22 mouse cellular contexts compared by ENCODE assay signal in genomic region chr5:151173774-151174173, GRCm38 (mm10). TPM values are rescaled to one million over a fixed set of nuclear protein-coding genes. Genes with fewer than 3 reads are reported as not detected.
DNase-seq lines count a peak whose midpoint lies in the region; ATAC-seq and TF ChIP-seq lines count a peak whose summit lies in the region.
"Had no signal": no experiment of that assay in that cellular context is flagged by ENCODE, and none has a peak within 500 bp of the region (broad histone marks: within the 10 kb centered on the region; RNA-seq: fewer than 3 reads in every experiment).

No protein-coding gene starts in this region.

- no peaks in the 10 kb centered on the region for H3K36me3 ChIP-seq in kidney, postnatal 0 days (ENCODE audit: insufficient read depth, low read length)
- H3K36me3 ChIP-seq in kidney, embryonic 16.5 days (ENCODE audit: insufficient read depth, low read length), result no peaks in the 10 kb centered on the region
- H3K36me3 ChIP-seq in neural tube, embryonic 13.5 days, result no peaks in the 10 kb centered on the region
- H3K36me3 ChIP-seq in stomach, postnatal 0 days (ENCODE audit: control insufficient read depth, insufficient read depth, low read length), result no peaks in the 10 kb centered on the region
- H3K36me3 ChIP-seq: embryonic facial prominence, embryonic 12.5 days; liver, embryonic 12.5 days; midbrain, embryonic 13.5 days; neural tube, embryonic 15.5 days had no signal

- no peak for TF ChIP-seq EP300 in stomach, postnatal 0 days (optimal IDR thresholded peaks at IDR 0.05)

- no peak overlapping the region for H3K27ac ChIP-seq in kidney, postnatal 0 days
- no peak overlapping the region for H3K27ac ChIP-seq in kidney, embryonic 16.5 days (ENCODE audit: low read length)
- 0 out of 2 replicates have a peak overlapping the region, but pooled peaks have one; percentile 29 for H3K27ac ChIP-seq in neural tube, embryonic 13.5 days (replicated peaks)
- H3K27ac ChIP-seq in stomach, postnatal 0 days (replicated peaks), result no peak overlapping the region
- H3K27ac ChIP-seq: embryonic facial prominence, embryonic 12.5 days; liver, embryonic 12.5 days; midbrain, embryonic 13.5 days had no signal

- no peaks in the 10 kb centered on the region for H3K9me3 ChIP-seq in kidney, postnatal 0 days (replicated peaks; ENCODE audit: low read length)
- no peaks in the 10 kb centered on the region for H3K9me3 ChIP-seq in kidney, embryonic 16.5 days (ENCODE audit: low read length)
- H3K9me3 ChIP-seq in neural tube, embryonic 13.5 days, result no peaks in the 10 kb centered on the region
- H3K9me3 ChIP-seq in stomach, postnatal 0 days (ENCODE audit: control insufficient read depth, low read length), result no peaks in the 10 kb centered on the region
- H3K9me3 ChIP-seq: embryonic facial prominence, embryonic 12.5 days; liver, embryonic 12.5 days; midbrain, embryonic 13.5 days; neural tube, embryonic 15.5 days had no signal

- H3K4me3 ChIP-seq in kidney, postnatal 0 days (replicated peaks; ENCODE audit: low read depth, low read length), result no peak overlapping the region
- H3K4me3 ChIP-seq in kidney, embryonic 16.5 days (ENCODE audit: low read length), result no peak overlapping the region
- no peak overlapping the region for H3K4me3 ChIP-seq in neural tube, embryonic 13.5 days
- H3K4me3 ChIP-seq in stomach, postnatal 0 days (ENCODE audit: low read depth, low read length), result no peak overlapping the region
- H3K4me3 ChIP-seq: embryonic facial prominence, embryonic 12.5 days; liver, embryonic 12.5 days; midbrain, embryonic 13.5 days; neural tube, embryonic 15.5 days had no signal

- no peak for ATAC-seq in kidney, postnatal 0 days (replicated peaks; ENCODE audit: low FRiP score, low read depth)
- no peak for ATAC-seq in kidney, embryonic 16.5 days (ENCODE audit: low FRiP score, low TSS enrichment)
- no peak for ATAC-seq in neural tube, embryonic 13.5 days (ENCODE audit: low read depth)
- no peak for ATAC-seq in stomach, postnatal 0 days (ENCODE audit: low FRiP score, low TSS enrichment)
- ATAC-seq: forebrain, embryonic 16.5 days; liver, embryonic 12.5 days; midbrain, embryonic 13.5 days had no signal

- H3K4me2 ChIP-seq in kidney, postnatal 0 days (ENCODE audit: low read length), result no peak overlapping the region
- H3K4me2 ChIP-seq in kidney, embryonic 16.5 days (replicated peaks; ENCODE audit: low read depth, low read length), result no peak overlapping the region
- H3K4me2 ChIP-seq in neural tube, embryonic 13.5 days, result no peak overlapping the region
- H3K4me2 ChIP-seq in stomach, postnatal 0 days (replicated peaks; ENCODE audit: low read depth), result no peak overlapping the region
- H3K4me2 ChIP-seq: embryonic facial prominence, embryonic 12.5 days; liver, embryonic 12.5 days; lung, embryonic 14.5 days; midbrain, embryonic 13.5 days; neural tube, embryonic 15.5 days had no signal

- WGBS in kidney, postnatal 0 days, result 83% methylated on average over 1 of the region's 1 CpGs
- WGBS in kidney, embryonic 16.5 days, result 80% methylated on average over 1 of the region's 1 CpGs
- 88% methylated on average over 1 of the region's 1 CpGs for WGBS in neural tube, embryonic 13.5 days
- 67% methylated on average over 1 of the region's 1 CpGs for WGBS in stomach, postnatal 0 days

- peaks cover 10% of the 10 kb centered on the region for H3K4me1 ChIP-seq in kidney, postnatal 0 days (replicated peaks; ENCODE audit: insufficient read depth, low read length)
- H3K4me1 ChIP-seq in kidney, embryonic 16.5 days (ENCODE audit: insufficient read depth, low read length), result peaks cover 20% of the 10 kb centered on the region
- peaks cover 13% of the 10 kb centered on the region for H3K4me1 ChIP-seq in neural tube, embryonic 13.5 days (replicated peaks)
- no peaks in the 10 kb centered on the region; the same call in 1 of the 2 replicates for H3K4me1 ChIP-seq in stomach, postnatal 0 days (replicated peaks; ENCODE audit: control insufficient read depth, insufficient read depth)
- H3K4me1 ChIP-seq: liver, embryonic 12.5 days; midbrain, embryonic 13.5 days had no signal

- H3K27me3 ChIP-seq in kidney, postnatal 0 days (ENCODE audit: insufficient read depth, low read length), result no peaks in the 10 kb centered on the region
- no peaks in the 10 kb centered on the region for H3K27me3 ChIP-seq in kidney, embryonic 16.5 days (ENCODE audit: insufficient read depth, low read length)
- H3K27me3 ChIP-seq in neural tube, embryonic 13.5 days, result no peaks in the 10 kb centered on the region
- H3K27me3 ChIP-seq in stomach, postnatal 0 days (ENCODE audit: control insufficient read depth, insufficient read depth, low read length), result no peaks in the 10 kb centered on the region
- H3K27me3 ChIP-seq: CH12.LX; embryonic facial prominence, embryonic 12.5 days; liver, embryonic 12.5 days; midbrain, embryonic 13.5 days; neural tube, embryonic 15.5 days had no signal

- TF ChIP-seq CTCF in kidney, postnatal 0 days (IDR thresholded peaks at IDR 0.05; ENCODE audit: low read depth), result no peak
- TF ChIP-seq CTCF in stomach, postnatal 0 days (IDR thresholded peaks at IDR 0.05; ENCODE audit: low read depth), result no peak

- no peak overlapping the region for H3K9ac ChIP-seq in kidney, postnatal 0 days (ENCODE audit: low read depth, low read length)
- H3K9ac ChIP-seq in kidney, embryonic 16.5 days (replicated peaks; ENCODE audit: low read length), result no peak overlapping the region
- H3K9ac ChIP-seq in neural tube, embryonic 13.5 days, result no peak overlapping the region
- peak overlapping the region; percentile 13; the same call in 1 of the 2 replicates for H3K9ac ChIP-seq in stomach, postnatal 0 days (ENCODE audit: low read length)
- H3K9ac ChIP-seq: embryonic facial prominence, embryonic 12.5 days; liver, embryonic 12.5 days; lung, embryonic 14.5 days; midbrain, embryonic 13.5 days; neural tube, embryonic 15.5 days had no signal

- DNase-seq in gastrocnemius, adult 18-20 months (ENCODE audit: low spot score), result peak; percentile 19
- DNase-seq in gastrocnemius, postnatal 10 days, result no peak
- peak; percentile 35 for DNase-seq in kidney, postnatal 0 days (ENCODE audit: low spot score)
- no peak for DNase-seq in neural tube, embryonic 10.5 days (ENCODE audit: extremely low spot score, low spot score)
- DNase-seq in stomach, postnatal 0 days (ENCODE audit: low spot score), result no peak
- no peak for DNase-seq in left cerebral cortex, adult 11 months (ENCODE audit: low spot score)
- DNase-seq: adrenal gland, adult 2 months; cerebellum, adult 9-11 months; kidney, adult 8-10 months; kidney, postnatal 4 days; lung, embryonic 14.5 days; thymus, adult 2 months had no signal

RNA-seq across cellular contexts. Expression of gene Stard13, which starts 59.9 kb away (rescaled TPM):
- 1 to 10 TPM; 4.3 to 8.1 TPM for total RNA-seq in gastrocnemius, adult 18-20 months (2021)
- total RNA-seq in gastrocnemius, postnatal 10 days (2021), result 10 to 100 TPM; 19.1 to 26.0 TPM
- polyA plus RNA-seq in kidney, postnatal 0 days (2015; fragmentation: Nextera tagmentation; extraction: Ambion mirVana), result 7.8 and 9.4 TPM in 2 replicates
- polyA plus RNA-seq in kidney, embryonic 16.5 days (2015; fragmentation: Nextera tagmentation; extraction: Ambion mirVana), result 12.0 and 12.2 TPM in 2 replicates
- polyA plus RNA-seq in neural tube, embryonic 13.5 days (2015; fragmentation: Nextera tagmentation; extraction: Ambion mirVana), result 8.5 and 10.0 TPM in 2 replicates
- polyA plus RNA-seq in stomach, postnatal 0 days (2015; fragmentation: Nextera tagmentation; extraction: Ambion mirVana), result 4.9 and 6.1 TPM in 2 replicates
- total RNA-seq: granulocyte monocyte progenitor cell, adult 5-6 weeks; MEL had no signal

Comparison
In these comparisons a context has a peak if more than half of its experiments do, and no peak if none do; other contexts are left out.
1. DNase-seq: peak in gastrocnemius, adult 18-20 months (single experiment) and kidney, postnatal 0 days (single experiment); none in gastrocnemius, postnatal 10 days (single experiment), neural tube, embryonic 10.5 days (single experiment), stomach, postnatal 0 days (single experiment) and left cerebral cortex, adult 11 months (single experiment).